Mouse (Mus musculus) stomach, embryonic 15.5 days (tissue): Measurements from ENCODE around the gene Neo1. TPM values are rescaled to one million over a fixed set of nuclear protein-coding genes. Genes with fewer than 3 reads are reported as not detected.
"Not testable (repeated sequence)": the region's sequence is repeated elsewhere in the genome, so short reads cannot be mapped to it uniquely, and the experiment has no call there.

Experiments
- ATAC-seq: fragments of 200-750 bp; cut with Nextera tagmentation; 2 replicates; pipeline ENCODE4 v1.8.0; 2017; ENCODE audit warnings: low read depth, moderate number of reproducible peaks, moderate TSS enrichment; ENCODE audit not compliant: insufficient read depth, low FRiP score
- H3K27ac ChIP-seq: fragments of 300-500 bp; sonication (generic); 2 replicates; pipeline ENCODE4 v1.5.1; 2015; ENCODE audit warnings: mild to moderate bottlenecking, inconsistent platforms
- H3K27me3 ChIP-seq: fragments of 300-500 bp; sonication (generic); replicated peaks from 2 replicates; pipeline ENCODE4 v1.6.1; 2015; ENCODE audit warnings: inconsistent platforms
- H3K36me3 ChIP-seq: fragments of 300-500 bp; sonication (generic); 2 replicates; pipeline ENCODE4 v1.6.1; 2015; ENCODE audit warnings: inconsistent platforms
- H3K4me1 ChIP-seq: fragments of 300-500 bp; sonication (generic); 2 replicates; pipeline ENCODE4 v1.6.1; 2015; ENCODE audit warnings: inconsistent platforms
- H3K4me2 ChIP-seq: fragments of 300-500 bp; sonication (generic); 2 replicates; pipeline ENCODE4 v1.6.1; 2015; ENCODE audit warnings: mild to moderate bottlenecking, inconsistent platforms
- H3K4me3 ChIP-seq: fragments of 300-500 bp; sonication (generic); replicated peaks from 2 replicates; pipeline ENCODE4 v1.5.1; 2015; ENCODE audit warnings: inconsistent platforms
- H3K9ac ChIP-seq: fragments of 300-500 bp; sonication (generic); 2 replicates; pipeline ENCODE4 v1.6.1; 2015; ENCODE audit warnings: inconsistent platforms
- H3K9me3 ChIP-seq: fragments of 300-500 bp; sonication (generic); 2 replicates; pipeline ENCODE4 v1.6.1; 2016; ENCODE audit warnings: inconsistent platforms
- WGBS: fragments of 180-500 bp; shearing (Covaris S2); methylation state at CpG from one replicate; pipeline ENCODE4 v1.1.7; 2015; 5-methylcytosine and 5-hydroxymethylcytosine counted together
- polyA plus RNA-seq: library from polyadenylated mRNA; unstranded; fragments of >200 nt; fragmentation: Nextera tagmentation; extraction: Ambion mirVana; gene quantifications from 2 replicates; pipeline ENCODE4 v1.2.1, GENCODE M21; 2015

Gene Neo1
- polyA plus RNA-seq, 1 experiment from 2014 or later, result 28.5 TPM

- not testable (repeated sequence) for H3K4me3 ChIP-seq, H3K9ac ChIP-seq, H3K36me3 ChIP-seq, ATAC-seq, H3K4me2 ChIP-seq, H3K27ac ChIP-seq, H3K4me1 ChIP-seq, H3K27me3 ChIP-seq, H3K9me3 ChIP-seq
- 73% methylated on average over 2 of the region's 2 CpGs for WGBS
Measured at GRCm38 (mm10) chr9:58971154-58971553, 65.1 kb downstream of the Neo1 start.

GRCm38 (mm10) chr9:58967371-58967770 is 68.9 kb downstream of the Neo1 start:
- no peak for ATAC-seq
- Histone ChIP-seq H3K4me2 (no peak overlapping the region), H3K36me3 (peaks cover 10% of the 10 kb centered on the region; the same call in 1 of the 2 replicates), H3K9ac (no peak overlapping the region), H3K4me1 (no peaks in the 10 kb centered on the region), H3K27ac (no peak overlapping the region), H3K9me3 (no peaks in the 10 kb centered on the region), H3K27me3 (no peaks in the 10 kb centered on the region), H3K4me3 (no peak overlapping the region)
- WGBS, result 51% methylated on average over 2 of the region's 2 CpGs

GRCm38 (mm10) chr9:58955507-58955906 is 80.7 kb downstream of the Neo1 start:
- peaks cover 15% of the 10 kb centered on the region; the same call in 1 of the 2 replicates for H3K36me3 ChIP-seq
- H3K4me1 ChIP-seq, result no peaks in the 10 kb centered on the region
- H3K27me3 ChIP-seq, result no peaks in the 10 kb centered on the region
- WGBS, result 60% methylated on average over 3 of the region's 3 CpGs
- H3K4me3 ChIP-seq, result no peak overlapping the region
- no peaks in the 10 kb centered on the region for H3K9me3 ChIP-seq
- ATAC-seq, result no peak
- no peak overlapping the region for H3K4me2 ChIP-seq
- H3K27ac ChIP-seq, result no peak overlapping the region
- no peak overlapping the region for H3K9ac ChIP-seq

- H3K4me3 ChIP-seq, H3K9ac ChIP-seq, H3K9me3 ChIP-seq, H3K4me2 ChIP-seq, H3K27me3 ChIP-seq, ATAC-seq, H3K36me3 ChIP-seq, H3K27ac ChIP-seq, H3K4me1 ChIP-seq: not testable (repeated sequence)
- 88% methylated on average over 1 of the region's 1 CpGs for WGBS
Measured at GRCm38 (mm10) chr9:58945910-58946309, 90.3 kb downstream of the Neo1 start.

GRCm38 (mm10) chr9:58934776-58935175 is 101.5 kb downstream of the Neo1 start:
- Histone ChIP-seq H3K9me3 (no peaks in the 10 kb centered on the region), H3K4me2 (no peak overlapping the region), H3K27ac (no peak overlapping the region), H3K36me3 (no peaks in the 10 kb centered on the region), H3K4me3 (no peak overlapping the region), H3K9ac (no peak overlapping the region), H3K27me3 (no peaks in the 10 kb centered on the region), H3K4me1 (no peaks in the 10 kb centered on the region)
- 62% methylated on average over 2 of the region's 2 CpGs for whole genome bisulfite sequencing
- ATAC-seq, result no peak

GRCm38 (mm10) chr9:58928103-58928502 is 108.1 kb downstream of the Neo1 start:
- H3K36me3 ChIP-seq, result no peaks in the 10 kb centered on the region
- H3K4me3 ChIP-seq, result no peak overlapping the region
- H3K27me3 ChIP-seq, result no peaks in the 10 kb centered on the region
- WGBS, result 30% methylated on average over 1 of the region's 1 CpGs
- H3K9me3 ChIP-seq, result no peaks in the 10 kb centered on the region
- H3K4me2 ChIP-seq, result no peak overlapping the region
- no peak overlapping the region for H3K9ac ChIP-seq
- H3K4me1 ChIP-seq, result no peaks in the 10 kb centered on the region
- ATAC-seq, result no peak
- no peak overlapping the region for H3K27ac ChIP-seq

- ATAC-seq, result no peak
- no peak overlapping the region for H3K4me3 ChIP-seq
- no peak overlapping the region for H3K4me2 ChIP-seq
- H3K27ac ChIP-seq, result no peak overlapping the region
- peaks cover 14% of the 10 kb centered on the region for H3K36me3 ChIP-seq
- 70% methylated on average over 6 of the region's 6 CpGs for WGBS
- no peaks in the 10 kb centered on the region for H3K27me3 ChIP-seq
- no peaks in the 10 kb centered on the region for H3K4me1 ChIP-seq
- no peak overlapping the region for H3K9ac ChIP-seq
- H3K9me3 ChIP-seq, result no peaks in the 10 kb centered on the region
Measured at GRCm38 (mm10) chr9:58902869-58903585, 133.2 kb downstream of the Neo1 start.

- Histone ChIP-seq H3K4me3 (no peak overlapping the region), H3K9me3 (no peaks in the 10 kb centered on the region), H3K4me2 (no peak overlapping the region), H3K27ac (no peak overlapping the region), H3K27me3 (no peaks in the 10 kb centered on the region), H3K36me3 (no peaks in the 10 kb centered on the region), H3K4me1 (no peaks in the 10 kb centered on the region), H3K9ac (no peak overlapping the region)
- ATAC-seq, result no peak
Measured at GRCm38 (mm10) chr9:58899602-58900001, 136.6 kb downstream of the Neo1 start.

- Histone ChIP-seq H3K4me3 (no peak overlapping the region), H3K27ac (no peak overlapping the region), H3K9ac (no peak overlapping the region), H3K4me1 (no peaks in the 10 kb centered on the region), H3K27me3 (no peaks in the 10 kb centered on the region), H3K9me3 (no peaks in the 10 kb centered on the region), H3K4me2 (no peak overlapping the region), H3K36me3 (peaks cover 4% of the 10 kb centered on the region; the same call in 1 of the 2 replicates)
- 82% methylated on average over 6 of the region's 6 CpGs for WGBS
- ATAC-seq, result no peak
Measured at GRCm38 (mm10) chr9:58891840-58892640, 144.2 kb downstream of the Neo1 start.

GRCm38 (mm10) chr9:58890893-58891292 is 145.3 kb downstream of the Neo1 start:
- H3K4me2 ChIP-seq, result no peak overlapping the region
- no peak overlapping the region for H3K9ac ChIP-seq
- no peaks in the 10 kb centered on the region for H3K9me3 ChIP-seq
- ATAC-seq, result no peak
- H3K4me3 ChIP-seq, result no peak overlapping the region
- peaks cover 4% of the 10 kb centered on the region; the same call in 1 of the 2 replicates for H3K36me3 ChIP-seq
- WGBS, result 86% methylated on average over 8 of the region's 8 CpGs
- H3K4me1 ChIP-seq, result no peaks in the 10 kb centered on the region
- no peak overlapping the region for H3K27ac ChIP-seq
- no peaks in the 10 kb centered on the region for H3K27me3 ChIP-seq

- Histone ChIP-seq H3K36me3 (peaks cover 4% of the 10 kb centered on the region; the same call in 1 of the 2 replicates), H3K9ac (no peak overlapping the region), H3K27me3 (no peaks in the 10 kb centered on the region), H3K27ac (no peak overlapping the region), H3K4me1 (no peaks in the 10 kb centered on the region), H3K9me3 (no peaks in the 10 kb centered on the region), H3K4me3 (no peak overlapping the region), H3K4me2 (no peak overlapping the region)
- ATAC-seq, result no peak
- WGBS, result 80% methylated on average over 12 of the region's 12 CpGs
Measured at GRCm38 (mm10) chr9:58889782-58890448, 146.3 kb downstream of the Neo1 start.

- no peak overlapping the region for H3K9ac ChIP-seq
- peaks cover 14% of the 10 kb centered on the region for H3K36me3 ChIP-seq
- ATAC-seq, result no peak
- no peak overlapping the region for H3K27ac ChIP-seq
- H3K27me3 ChIP-seq, result no peaks in the 10 kb centered on the region
- no peak overlapping the region for H3K4me2 ChIP-seq
- no peaks in the 10 kb centered on the region for H3K9me3 ChIP-seq
- no peaks in the 10 kb centered on the region for H3K4me1 ChIP-seq
- no peak overlapping the region for H3K4me3 ChIP-seq
- 58% methylated on average over 1 of the region's 1 CpGs for WGBS
Measured at GRCm38 (mm10) chr9:58882686-58883085, 153.6 kb downstream of the Neo1 start.
